In the genomic region with DNA sequence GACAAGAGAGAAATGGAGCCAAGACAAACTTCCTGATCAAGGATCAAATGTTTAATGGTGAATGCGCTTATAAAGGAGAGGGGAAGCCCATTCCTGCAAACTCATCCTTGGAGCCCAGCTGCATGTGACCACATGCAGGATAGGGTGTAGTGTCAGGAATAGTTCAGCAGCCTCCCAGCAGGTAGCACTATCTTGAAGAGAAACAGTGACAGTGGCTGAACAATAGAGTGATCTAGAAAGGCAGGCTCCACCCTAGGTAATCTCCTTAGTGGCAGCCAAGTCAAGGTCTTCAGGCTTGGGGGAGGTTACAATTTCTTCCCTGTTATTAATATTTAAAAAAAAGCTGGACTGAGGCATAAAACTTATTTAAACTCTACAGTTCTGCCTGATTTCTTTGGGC, we compare ENCODE assay signal across 24 mouse cellular contexts.
"Had no signal": no experiment of that assay in that cellular context is flagged by ENCODE, and none has a peak within 500 bp of the region (broad histone marks: within the 10 kb centered on the region; RNA-seq: fewer than 3 reads in every experiment).

No protein-coding gene starts in this region.

- H3K36me3 ChIP-seq: heart, embryonic 13.5 days; heart, embryonic 15.5 days; hindbrain, embryonic 13.5 days; hindbrain, embryonic 15.5 days; kidney, embryonic 15.5 days; limb, embryonic 10.5 days; limb, embryonic 12.5 days; liver, embryonic 13.5 days; liver, embryonic 15.5 days had no signal

- H3K4me3 ChIP-seq: heart, adult 2 months; heart, embryonic 13.5 days; heart, embryonic 15.5 days; hindbrain, embryonic 13.5 days; hindbrain, embryonic 15.5 days; kidney, embryonic 15.5 days; left cerebral cortex, adult 2 months; limb, embryonic 10.5 days; limb, embryonic 12.5 days; liver, embryonic 13.5 days; liver, embryonic 15.5 days had no signal

- DNase-seq: gastrocnemius, postnatal 14 days; gastrocnemius, postnatal 36 days; heart, adult 11 months; heart, adult 2 months; heart, postnatal 14 days; heart, postnatal 36 days; kidney, adult 11 months; kidney, adult 9 months; kidney, postnatal 14 days; kidney, postnatal 36 days; liver; liver, embryonic 13.5 days had no signal

- H3K9ac ChIP-seq: heart, embryonic 13.5 days; heart, embryonic 15.5 days; hindbrain, embryonic 13.5 days; hindbrain, embryonic 15.5 days; kidney, embryonic 15.5 days; limb, embryonic 12.5 days; liver, embryonic 13.5 days; liver, embryonic 15.5 days had no signal

- H3K27me3 ChIP-seq: heart, embryonic 13.5 days; heart, embryonic 15.5 days; hindbrain, embryonic 13.5 days; hindbrain, embryonic 15.5 days; kidney, embryonic 15.5 days; limb, embryonic 12.5 days; liver, embryonic 13.5 days; liver, embryonic 15.5 days had no signal

- H3K27ac ChIP-seq: heart, adult 2 months; heart, embryonic 13.5 days; heart, embryonic 15.5 days; hindbrain, embryonic 13.5 days; hindbrain, embryonic 15.5 days; hindbrain, postnatal 0 days; kidney, embryonic 15.5 days; kidney, postnatal 0 days; left cerebral cortex, adult 2 months; limb, embryonic 10.5 days; limb, embryonic 12.5 days; liver, embryonic 13.5 days; liver, embryonic 15.5 days had no signal

- ATAC-seq: hindbrain, postnatal 0 days; intestine, embryonic 16.5 days had no signal

- H3K9me3 ChIP-seq: heart, embryonic 13.5 days; heart, embryonic 15.5 days; hindbrain, embryonic 13.5 days; hindbrain, embryonic 15.5 days; kidney, embryonic 15.5 days; limb, embryonic 10.5 days; limb, embryonic 12.5 days; liver, embryonic 13.5 days; liver, embryonic 15.5 days had no signal

- H3K4me1 ChIP-seq: heart, embryonic 15.5 days; hindbrain, embryonic 13.5 days; hindbrain, embryonic 15.5 days; kidney, embryonic 15.5 days; limb, embryonic 10.5 days; limb, embryonic 12.5 days; liver, embryonic 13.5 days; liver, embryonic 15.5 days had no signal
